Mouse (Mus musculus) liver, embryonic 14.5 days (tissue): ENCODE results near the gene Cenpo. TPM values are rescaled to one million over a fixed set of nuclear protein-coding genes. Genes with fewer than 3 reads are reported as not detected.

ENCODE experiments used
- ATAC-seq: fragments of 200-750 bp; cut with Nextera tagmentation; 2 replicates; pipeline ENCODE4 v1.8.0; 2017; ENCODE audit warnings: moderate number of reproducible peaks, mild to moderate bottlenecking, moderate library complexity; ENCODE audit not compliant: insufficient read depth
- DNase-seq, 3 experiments: peaks; one replicate each; pipeline ENCODE4 v3.0.0-alpha.2; 2012 to 2013; ENCODE audit warnings: low read depth in 3 of 3, low spot score in 3 of 3
- H3K27ac ChIP-seq: fragments of 300-500 bp; sonication (generic); 2 replicates; pipeline ENCODE4 v1.5.1; 2014; ENCODE audit warnings: moderate library complexity, mild to moderate bottlenecking, control low read depth, inconsistent platforms
- H3K27me3 ChIP-seq: fragments of 300-500 bp; sonication (generic); 2 replicates; pipeline ENCODE4 v1.6.1; 2014; ENCODE audit warnings: mild to moderate bottlenecking, low read length, moderate library complexity; ENCODE audit not compliant: control insufficient read depth, insufficient read depth
- H3K36me3 ChIP-seq: fragments of 300-500 bp; sonication (generic); replicated peaks from 2 replicates; pipeline ENCODE4 v1.6.1; 2014; ENCODE audit warnings: low read depth; ENCODE audit not compliant: control insufficient read depth, insufficient read depth
- H3K4me1 ChIP-seq, 2 experiments: fragments of 200-500 bp in 1 of 2; fragments of 300-500 bp in 1 of 2; sonication (generic) in 1 of 2; replicated peaks; 2 replicates each; pipeline ENCODE4 v1.6.1; 2012 to 2014; ENCODE audit warnings: antibody characterized with exemption in 1 of 2, inconsistent platforms in 1 of 2, low read length in 1 of 2; ENCODE audit not compliant: control insufficient read depth in 2 of 2, insufficient read depth in 2 of 2
- H3K4me2 ChIP-seq: fragments of 300-500 bp; sonication (generic); 2 replicates; pipeline ENCODE4 v1.6.1; 2014; ENCODE audit warnings: low read depth, mild to moderate bottlenecking, control low read depth, moderate library complexity
- H3K4me3 ChIP-seq, 2 experiments: fragments of 200-500 bp in 1 of 2; fragments of 300-500 bp in 1 of 2; sonication (generic) in 1 of 2; 2 replicates each; pipeline ENCODE4 v1.5.1; 2012 to 2014; ENCODE audit warnings: low read depth in 2 of 2, low read length in 2 of 2, mild to moderate bottlenecking in 2 of 2, control low read depth in 1 of 2, inconsistent platforms in 1 of 2, moderate library complexity in 1 of 2; ENCODE audit not compliant: insufficient read depth in 1 of 2
- H3K9ac ChIP-seq: fragments of 300-500 bp; sonication (generic); replicated peaks from 2 replicates; pipeline ENCODE4 v1.6.1; 2014; ENCODE audit warnings: mild to moderate bottlenecking, control low read depth, moderate library complexity
- H3K9me3 ChIP-seq: fragments of 300-500 bp; sonication (generic); 2 replicates; pipeline ENCODE4 v1.6.1; 2016; ENCODE audit warnings: low read length, mixed read lengths; ENCODE audit not compliant: control insufficient read depth
- CTCF ChIP-seq: IDR thresholded peaks from 2 replicates; pipeline ENCODE4 v1.5.1; 2016; ENCODE audit warnings: antibody characterized with exemption, low read depth, control low read depth
- EP300 ChIP-seq: IDR thresholded peaks from 2 replicates; pipeline ENCODE4 v1.6.1; 2016; ENCODE audit warnings: antibody characterized with exemption, low read depth
- WGBS: fragments of 180-500 bp; shearing (Covaris S2); extraction: QIAGEN DNeasy Blood & Tissue Kit; methylation state at CpG from one replicate; pipeline ENCODE4 v1.1.7; 2014; ENCODE audit not compliant: insufficient replicate concordance; 5-methylcytosine and 5-hydroxymethylcytosine counted together
- polyA plus RNA-seq, 2 experiments: library from polyadenylated mRNA; depleted of rRNA in 1 of 2; stranded (reverse) in 1 of 2; unstranded in 1 of 2; fragments of >200 nt; fragmentation: Nextera tagmentation in 1 of 2; extraction: Ambion mirVana in 1 of 2; gene quantifications; 2 replicates each; pipeline versions ENCODE4 v1.2.1 to v1.2.3; 2012 to 2014

The Cenpo gene
- polyA plus RNA-seq, 2 experiments = 9.4 to 10.5 TPM

DNA sequence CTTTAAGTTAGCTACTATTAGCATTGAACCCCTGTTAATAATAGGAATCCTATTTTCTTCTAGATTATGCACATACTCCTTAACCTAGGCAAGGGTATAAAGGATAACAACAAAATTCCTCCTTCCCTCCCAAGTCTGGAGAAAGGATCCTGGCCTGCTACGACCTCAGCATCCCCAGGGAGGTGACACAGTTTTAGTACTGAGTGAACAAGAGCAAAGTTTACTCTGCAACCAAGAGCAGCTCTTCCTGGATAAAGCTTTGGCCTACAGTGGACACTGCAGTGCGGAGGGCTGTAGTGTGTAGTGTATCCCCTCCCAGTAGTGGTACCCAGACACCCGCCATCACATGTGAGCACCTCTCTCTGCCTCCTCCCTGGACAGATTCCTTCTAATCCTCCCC, 82.1 kb downstream of the Cenpo start:
- ATAC-seq (no peak), DNase-seq (no peak)
- no peaks in the 10 kb centered on the region for H3K27me3 ChIP-seq
- H3K4me3 ChIP-seq = no peak overlapping the region
- H3K4me2 ChIP-seq = no peak overlapping the region
- 74% methylated on average over 3 of the region's 3 CpGs for WGBS
- no peaks in the 10 kb centered on the region for H3K36me3 ChIP-seq
- no peak overlapping the region for H3K9ac ChIP-seq
- no peaks in the 10 kb centered on the region for H3K4me1 ChIP-seq
- no peaks in the 10 kb centered on the region for H3K9me3 ChIP-seq
- no peak for TF ChIP-seq CTCF
- TF ChIP-seq EP300 = no peak
- H3K27ac ChIP-seq = no peak overlapping the region

DNA sequence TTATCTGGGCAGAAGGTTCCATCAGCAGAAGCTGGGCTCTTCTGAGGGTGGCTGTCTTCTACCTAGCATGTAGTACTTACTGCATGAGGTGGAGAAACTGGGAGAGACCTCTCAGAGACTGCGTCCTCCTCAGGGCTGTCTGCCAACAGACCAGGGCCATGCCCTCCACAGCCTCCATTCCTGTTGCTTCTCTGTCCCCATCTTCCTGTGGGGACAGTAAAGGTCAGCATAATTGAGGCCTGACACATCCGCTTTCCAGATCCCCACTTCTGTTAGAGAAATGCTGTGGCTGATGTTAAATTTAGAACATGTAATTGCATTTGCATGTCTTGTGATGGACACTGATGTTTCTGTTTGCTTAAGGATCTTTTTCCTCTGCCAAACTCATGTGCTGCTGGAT, 83.2 kb downstream of the Cenpo start:
- H3K4me2 ChIP-seq = no peak overlapping the region
- H3K27me3 ChIP-seq = no peaks in the 10 kb centered on the region
- H3K36me3 ChIP-seq = no peaks in the 10 kb centered on the region
- ATAC-seq (no peak), DNase-seq (no peak)
- H3K9me3 ChIP-seq = no peaks in the 10 kb centered on the region
- H3K9ac ChIP-seq = no peak overlapping the region
- no peak for TF ChIP-seq EP300
- TF ChIP-seq CTCF = no peak
- no peaks in the 10 kb centered on the region for H3K4me1 ChIP-seq
- no peak overlapping the region for H3K27ac ChIP-seq
- WGBS = 65% methylated on average over 2 of the region's 2 CpGs
- H3K4me3 ChIP-seq = no peak overlapping the region

Other genes starting within 250 kb of the Cenpo start
- 0.10 TPM in 2 replicates for gene Efr3b, start 195.4 kb downstream of the Cenpo start, polyA plus RNA-seq (2012; rRNA removed)
- gene Efr3b, start 195.4 kb downstream of the Cenpo start, polyA plus RNA-seq (2014; fragmentation: Nextera tagmentation; extraction: Ambion mirVana) = 0.04 and 0.05 TPM in 2 replicates
- gene Dnajc27, start 151.7 kb downstream of the Cenpo start, polyA plus RNA-seq (2012; rRNA removed) = 1.5 and 1.8 TPM in 2 replicates
- 1.2 and 1.7 TPM in 2 replicates for gene Dnajc27, start 151.7 kb downstream of the Cenpo start, polyA plus RNA-seq (2014; fragmentation: Nextera tagmentation; extraction: Ambion mirVana)
- 0.34 and 0.42 TPM in 2 replicates for gene Adcy3, start 101.2 kb downstream of the Cenpo start, polyA plus RNA-seq (2012; rRNA removed)
- gene Adcy3, start 101.2 kb downstream of the Cenpo start, polyA plus RNA-seq (2014; fragmentation: Nextera tagmentation; extraction: Ambion mirVana) = 0.18 and 0.40 TPM in 2 replicates
- gene Ptrhd1, start 267 bp downstream of the Cenpo start, polyA plus RNA-seq (2012; rRNA removed) = 1.8 TPM in 2 replicates
- gene Ptrhd1, start 267 bp downstream of the Cenpo start, polyA plus RNA-seq (2014; fragmentation: Nextera tagmentation; extraction: Ambion mirVana) = 3.1 and 3.2 TPM in 2 replicates
- 1.7 and 2.0 TPM in 2 replicates for gene Ncoa1, start 242.9 kb upstream of the Cenpo start, polyA plus RNA-seq (2012; rRNA removed)
- 1.1 and 1.7 TPM in 2 replicates for gene Ncoa1, start 242.9 kb upstream of the Cenpo start, polyA plus RNA-seq (2014; fragmentation: Nextera tagmentation; extraction: Ambion mirVana)